In genomic region chr3:58679996-58680395, GRCm38 (mm10) we compare ENCODE assay signal across 12 mouse cellular contexts. TPM values are rescaled to one million over a fixed set of nuclear protein-coding genes. Genes with fewer than 3 reads are reported as not detected.
A peak's percentile ranks its signal among the peaks of the same experiment; 100 is the strongest.
DNase-seq lines count a peak whose midpoint lies in the region; ATAC-seq and TF ChIP-seq lines count a peak whose summit lies in the region.
"Had no signal": no experiment of that assay in that cellular context is flagged by ENCODE, and none has a peak within 500 bp of the region (broad histone marks: within the 10 kb centered on the region; RNA-seq: fewer than 3 reads in every experiment).

No protein-coding gene starts in this region.

- no peak for TF ChIP-seq CTCF in liver, adult 2 months (IDR thresholded peaks at IDR 0.05; ENCODE audit: low read depth, low read length)

- ATAC-seq in heart, embryonic 14.5 days (ENCODE audit: insufficient number of reproducible peaks, insufficient read depth, low FRiP score, low read depth), result 0 out of 2 replicates have a peak, but pooled peaks have one; percentile 43
- ATAC-seq in forebrain, embryonic 15.5 days (replicated peaks), result no peak

- no peak overlapping the region for H3K9ac ChIP-seq in heart, embryonic 14.5 days (ENCODE audit: low read length)
- H3K9ac ChIP-seq in liver, adult 2 months (ENCODE audit: low read depth, low read length), result 0 out of 2 replicates have a peak overlapping the region, but pooled peaks have one; percentile 1
- H3K9ac ChIP-seq in forebrain, embryonic 15.5 days (replicated peaks), result no peak overlapping the region

- WGBS in heart, embryonic 14.5 days, result 32% methylated on average over 4 of the region's 4 CpGs
- 18% methylated on average over 4 of the region's 4 CpGs for WGBS in liver, adult 2 months
- WGBS in forebrain, embryonic 15.5 days, result 65% methylated on average over 4 of the region's 4 CpGs

- peaks cover 28% of the 10 kb centered on the region for H3K79me2 ChIP-seq in liver, adult 2 months (ENCODE audit: control insufficient read depth, insufficient read depth, low read length)

- H3K27ac ChIP-seq in heart, embryonic 14.5 days (replicated peaks in 1 of 2; ENCODE audit: control insufficient read depth in 1 of 2, insufficient read depth in 1 of 2, low read depth in 2 of 2, low read length in 2 of 2), result peak overlapping the region; percentile 21 to 51
- peak overlapping the region; percentile 60 for H3K27ac ChIP-seq in liver, adult 2 months (replicated peaks; ENCODE audit: insufficient read depth, low read depth, low read length)
- H3K27ac ChIP-seq in forebrain, embryonic 15.5 days (replicated peaks), result no peak overlapping the region
- H3K27ac ChIP-seq: layer of hippocampus, adult 2 months had no signal

- intact Hi-C loops in heart, postnatal 10 days (cut with DNase I), result no loop called here

- no peak for TF ChIP-seq POLR2A in liver, adult 2 months (IDR thresholded peaks at IDR 0.05; ENCODE audit: extremely low read depth, insufficient read depth, low read length)

- H3K4me3 ChIP-seq in heart, embryonic 14.5 days (ENCODE audit: control insufficient read depth in 1 of 2, insufficient read depth in 1 of 2, low read depth in 1 of 2, low read length in 2 of 2), result no peak overlapping the region
- no peak overlapping the region for H3K4me3 ChIP-seq in liver, adult 2 months (ENCODE audit: insufficient read depth, low read depth, low read length)
- H3K4me3 ChIP-seq in forebrain, embryonic 15.5 days, result no peak overlapping the region
- H3K4me3 ChIP-seq: layer of hippocampus, adult 2 months had no signal

- peaks cover 17% of the 10 kb centered on the region for H3K36me3 ChIP-seq in heart, embryonic 14.5 days (ENCODE audit: control insufficient read depth, insufficient read depth, low read length)
- peaks cover 8% of the 10 kb centered on the region; the same call in 1 of the 2 replicates for H3K36me3 ChIP-seq in liver, adult 2 months (ENCODE audit: control insufficient read depth, insufficient read depth, low read length)
- H3K36me3 ChIP-seq in forebrain, embryonic 15.5 days, result peaks cover 10% of the 10 kb centered on the region; the same call in 1 of the 2 replicates

- no peaks in the 10 kb centered on the region for H3K9me3 ChIP-seq in heart, embryonic 14.5 days (ENCODE audit: control insufficient read depth, low read length)
- no peaks in the 10 kb centered on the region for H3K9me3 ChIP-seq in forebrain, embryonic 15.5 days

- H3K4me2 ChIP-seq in heart, embryonic 14.5 days (ENCODE audit: low read length), result peak overlapping the region; percentile 2; the same call in 1 of the 2 replicates
- H3K4me2 ChIP-seq in forebrain, embryonic 15.5 days (replicated peaks), result no peak overlapping the region

- no peak for DNase-seq in heart, postnatal 10 days
- DNase-seq in liver, adult 2 months (ENCODE audit: extremely low read depth, low read depth, low spot score), result peak; percentile 64
- DNase-seq in liver, result no peak
- peak; percentile 38 for DNase-seq in brain, adult 2 months (ENCODE audit: low read depth, low spot score)
- DNase-seq in kidney, postnatal 25 days, result peak; percentile 41 to 59
- DNase-seq in embryo, embryonic 11 days, result no peak

- peaks cover 12 to 45% of the 10 kb centered on the region in 2 experiments for H3K4me1 ChIP-seq in heart, embryonic 14.5 days (ENCODE audit: control insufficient read depth in 2 of 2, insufficient read depth in 2 of 2, low read length in 2 of 2)
- H3K4me1 ChIP-seq in liver, adult 2 months (ENCODE audit: control insufficient read depth, insufficient read depth, low read length), result peaks cover 49% of the 10 kb centered on the region
- H3K4me1 ChIP-seq in forebrain, embryonic 15.5 days, result peaks cover 10% of the 10 kb centered on the region; the same call in 1 of the 2 replicates

- no peaks in the 10 kb centered on the region for H3K27me3 ChIP-seq in heart, embryonic 14.5 days (ENCODE audit: control insufficient read depth, insufficient read depth, low read length)
- H3K27me3 ChIP-seq in liver, adult 2 months (ENCODE audit: control insufficient read depth, insufficient read depth, low read length), result no peaks in the 10 kb centered on the region
- no peaks in the 10 kb centered on the region for H3K27me3 ChIP-seq in forebrain, embryonic 15.5 days

RNA-seq across cellular contexts. Expression of gene Siah2, which starts 12.2 kb away (rescaled TPM):
- polyA plus RNA-seq in heart, embryonic 14.5 days (2014; fragmentation: Nextera tagmentation; extraction: Ambion mirVana), result 8.0 and 8.4 TPM in 2 replicates
- total RNA-seq in heart, postnatal 10 days (2021), result 10 to 100 TPM; 12.6 to 13.5 TPM
- total RNA-seq in liver, adult 2 months (2014; rRNA removed), result 9.6 and 14.6 TPM in 2 replicates
- 29.4 and 30.2 TPM in 2 replicates for polyA plus RNA-seq in liver, adult 2 months (2012; rRNA removed)
- 7.0 and 8.1 TPM in 2 replicates for polyA plus RNA-seq in forebrain, embryonic 15.5 days (2015; fragmentation: Nextera tagmentation; extraction: Ambion mirVana)

RNA-seq across cellular contexts. Expression of gene Erich6, which starts 43.0 kb away (rescaled TPM):
- 0.20 TPM in 1 of 2 replicates, not detected in the other for polyA plus RNA-seq in heart, embryonic 14.5 days (2014; fragmentation: Nextera tagmentation; extraction: Ambion mirVana)
- under 1 TPM in 1 of 2 experiments, not detected in 1; 0.12 TPM for total RNA-seq in heart, postnatal 10 days (2021)
- not detected in 2 replicates for total RNA-seq in liver, adult 2 months (2014; rRNA removed)
- polyA plus RNA-seq in liver, adult 2 months (2012; rRNA removed), result not detected in 2 replicates
- 0.08 and 0.10 TPM in 2 replicates for polyA plus RNA-seq in forebrain, embryonic 15.5 days (2015; fragmentation: Nextera tagmentation; extraction: Ambion mirVana)
- total RNA-seq: granulocyte monocyte progenitor cell, adult 5-6 weeks; megakaryocyte-erythroid progenitor cell, adult 5-6 weeks had no signal
- polyA plus RNA-seq: thymus, postnatal 0 days had no signal

Comparison
In these comparisons a context has a peak if more than half of its experiments do, and no peak if none do; other contexts are left out.
1. DNase-seq: peak in liver, adult 2 months (single experiment), brain, adult 2 months (single experiment) and kidney, postnatal 25 days (2 of 2); none in heart, postnatal 10 days (0 of 2), liver (single experiment) and embryo, embryonic 11 days (single experiment).